Mouse (Mus musculus): ENCODE measurements around the gene Homer3. TPM values are rescaled to one million over a fixed set of nuclear protein-coding genes. Genes with fewer than 3 reads are reported as not detected.
A peak's percentile ranks its signal among the peaks of the same experiment; 100 is the strongest.

Gene Homer3
- polyA plus RNA-seq, 1 experiment from 2014 or later = 18.5 TPM

DNA sequence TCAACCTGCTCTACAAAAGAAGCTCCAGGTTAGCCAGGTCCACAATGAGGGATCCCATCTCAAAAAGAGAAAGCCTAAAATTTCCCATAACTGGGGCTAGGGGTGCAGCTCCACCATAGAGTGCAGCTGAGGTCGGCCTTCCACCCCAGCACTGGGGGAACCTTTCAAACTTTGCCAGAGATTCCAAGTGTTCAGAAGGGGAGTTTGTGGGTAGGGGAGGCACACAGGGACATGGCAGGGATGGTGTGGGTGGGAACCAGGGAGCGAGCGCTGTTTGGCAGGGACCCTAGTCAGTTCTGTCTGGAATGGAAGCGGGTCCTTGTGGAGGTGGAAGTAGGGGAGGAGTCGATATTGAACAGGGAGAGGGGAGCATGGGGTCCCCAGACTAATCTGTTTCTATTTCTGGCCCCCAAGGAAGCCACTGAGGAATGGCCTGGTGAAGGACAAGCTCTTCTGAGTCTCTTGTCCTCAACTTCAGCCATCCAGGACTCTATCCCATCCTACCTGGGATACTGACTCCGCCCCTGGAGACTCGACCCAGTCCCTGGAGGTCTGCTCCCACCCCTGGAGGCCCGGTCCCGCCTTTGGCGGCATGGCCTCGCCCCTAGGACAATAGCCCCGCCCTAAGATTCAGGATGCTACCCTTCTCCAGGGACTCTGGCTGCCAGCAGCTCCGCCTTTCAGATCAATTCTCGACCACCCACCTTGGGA, 46.7 kb downstream of the Homer3 start, which contains the start of gene Gdf1:
Gene Gdf1, plus strand, starts transcription at position 694 of the 711 bp plus-strand sequence.
- no peak for TF ChIP-seq CTCF (IDR thresholded peaks at IDR 0.05; ENCODE audit: low read depth)
- Histone ChIP-seq H3K9me3 (ENCODE audit: control insufficient read depth) (no peaks in the 10 kb centered on the region), H3K36me3 (ENCODE audit: control insufficient read depth, insufficient read depth) (peaks cover 31% of the 10 kb centered on the region), H3K27me3 (replicated peaks; ENCODE audit: control insufficient read depth, insufficient read depth, low read length) (no peaks in the 10 kb centered on the region), H3K27ac (ENCODE audit: low read depth, low read length) (no peak within 1 kb of the TSS), H3K4me3 (ENCODE audit: low read depth, low read length) (no peak within 1 kb of the TSS), H3K4me2 (replicated peaks; ENCODE audit: low read depth) (0 out of 2 replicates have a peak within 1 kb of the TSS, but pooled peaks have one; percentile 17), H3K9ac (ENCODE audit: low read depth, low read length) (no peak within 1 kb of the TSS), H3K4me1 (replicated peaks; ENCODE audit: control insufficient read depth, insufficient read depth, low read length) (no peaks in the 10 kb centered on the region)
- ATAC-seq = no peak
- 42% methylated on average over 14 of the region's 14 CpGs for whole genome bisulfite sequencing

GRCm38 (mm10) chr8:70329835-70330740, 47.5 kb downstream of the Homer3 start:
- H3K4me1 ChIP-seq (replicated peaks; ENCODE audit: control insufficient read depth, insufficient read depth, low read length) = no peaks in the 10 kb centered on the region
- H3K9ac ChIP-seq (ENCODE audit: low read depth, low read length) = no peak overlapping the region
- H3K27me3 ChIP-seq (replicated peaks; ENCODE audit: control insufficient read depth, insufficient read depth, low read length) = no peaks in the 10 kb centered on the region
- H3K27ac ChIP-seq (ENCODE audit: low read depth, low read length) = no peak overlapping the region
- peak; percentile 1; the same call in 1 of the 2 replicates for ATAC-seq
- H3K4me2 ChIP-seq (replicated peaks; ENCODE audit: low read depth) = 0 out of 2 replicates have a peak overlapping the region, but pooled peaks have one; percentile 17
- no peaks in the 10 kb centered on the region for H3K9me3 ChIP-seq (ENCODE audit: control insufficient read depth)
- TF ChIP-seq CTCF (IDR thresholded peaks at IDR 0.05; ENCODE audit: low read depth) = no peak
- no peak overlapping the region for H3K4me3 ChIP-seq (ENCODE audit: low read depth, low read length)
- peaks cover 39% of the 10 kb centered on the region for H3K36me3 ChIP-seq (ENCODE audit: control insufficient read depth, insufficient read depth)
- 25% methylated on average over 45 of the region's 45 CpGs for WGBS

GRCm38 (mm10) chr8:70330741-70331364, 48.2 kb downstream of the Homer3 start:
- no peak overlapping the region for H3K4me3 ChIP-seq (ENCODE audit: low read depth, low read length)
- 56% methylated on average over 52 of the region's 53 CpGs for WGBS
- 0 out of 2 replicates have a peak overlapping the region, but pooled peaks have one; percentile 17 for H3K4me2 ChIP-seq (replicated peaks; ENCODE audit: low read depth)
- H3K27me3 ChIP-seq (replicated peaks; ENCODE audit: control insufficient read depth, insufficient read depth, low read length) = no peaks in the 10 kb centered on the region
- no peaks in the 10 kb centered on the region for H3K4me1 ChIP-seq (replicated peaks; ENCODE audit: control insufficient read depth, insufficient read depth, low read length)
- no peaks in the 10 kb centered on the region for H3K9me3 ChIP-seq (ENCODE audit: control insufficient read depth)
- no peak overlapping the region for H3K27ac ChIP-seq (ENCODE audit: low read depth, low read length)
- peaks cover 47% of the 10 kb centered on the region for H3K36me3 ChIP-seq (ENCODE audit: control insufficient read depth, insufficient read depth)
- no peak overlapping the region for H3K9ac ChIP-seq (ENCODE audit: low read depth, low read length)
- TF ChIP-seq CTCF (IDR thresholded peaks at IDR 0.05; ENCODE audit: low read depth) = peak; percentile 67
- peak; percentile 48 for ATAC-seq

- peaks cover 53% of the 10 kb centered on the region for H3K36me3 ChIP-seq (ENCODE audit: control insufficient read depth, insufficient read depth)
- H3K9me3 ChIP-seq (ENCODE audit: control insufficient read depth) = no peaks in the 10 kb centered on the region
- H3K4me2 ChIP-seq (replicated peaks; ENCODE audit: low read depth) = no peak overlapping the region
- no peaks in the 10 kb centered on the region for H3K27me3 ChIP-seq (replicated peaks; ENCODE audit: control insufficient read depth, insufficient read depth, low read length)
- ATAC-seq = no peak
- H3K4me1 ChIP-seq (replicated peaks; ENCODE audit: control insufficient read depth, insufficient read depth, low read length) = no peaks in the 10 kb centered on the region
- 84% methylated on average over 19 of the region's 19 CpGs for WGBS
- H3K9ac ChIP-seq (ENCODE audit: low read depth, low read length) = no peak overlapping the region
- TF ChIP-seq CTCF (IDR thresholded peaks at IDR 0.05; ENCODE audit: low read depth) = no peak
- no peak overlapping the region for H3K4me3 ChIP-seq (ENCODE audit: low read depth, low read length)
- H3K27ac ChIP-seq (ENCODE audit: low read depth, low read length) = no peak overlapping the region
Observed at GRCm38 (mm10) chr8:70331526-70331925, 48.9 kb downstream of the Homer3 start.

DNA sequence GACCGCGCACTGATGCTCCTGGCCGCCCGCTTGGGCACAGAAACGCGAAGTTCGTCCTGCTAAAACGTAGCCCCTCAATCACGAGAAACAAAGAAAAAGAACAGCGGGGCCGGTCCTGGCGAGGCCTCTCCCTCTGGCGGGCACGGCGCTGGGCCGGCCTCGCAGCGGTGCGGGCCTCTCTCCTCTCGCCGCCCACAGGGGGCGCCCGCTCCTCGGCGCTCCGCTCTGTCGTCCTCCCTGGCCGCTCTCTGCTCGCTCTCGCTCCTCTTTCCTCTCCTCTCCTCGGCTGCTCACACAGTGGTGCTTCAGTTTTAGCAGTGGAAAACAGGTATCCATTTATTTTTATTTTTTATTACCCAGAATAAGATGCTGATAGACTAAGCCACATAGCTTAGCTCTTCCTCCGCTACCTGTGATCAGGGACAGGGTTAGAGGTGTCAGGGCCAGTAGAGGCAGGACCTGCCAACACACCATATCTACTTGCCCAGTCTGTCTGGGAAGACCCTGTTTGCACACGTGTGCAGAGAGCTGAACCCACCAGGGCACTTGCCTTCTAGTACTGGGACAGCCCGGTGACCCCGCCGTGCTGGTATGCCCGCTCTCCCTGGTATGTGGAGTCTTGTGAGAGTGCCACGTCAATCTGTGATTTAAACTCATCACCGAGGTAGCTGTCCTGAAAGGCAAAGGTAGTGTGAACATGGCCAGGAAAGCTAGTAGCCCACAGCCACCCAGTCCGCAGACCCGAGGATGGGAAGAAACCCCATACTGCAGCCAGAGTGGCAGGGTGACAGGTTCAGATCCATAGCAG, 49.6 kb downstream of the Homer3 start:
- H3K9ac ChIP-seq (ENCODE audit: low read depth, low read length) = no peak overlapping the region
- WGBS = 37% methylated on average over 40 of the region's 41 CpGs
- 0 out of 2 replicates have a peak overlapping the region, but pooled peaks have one; percentile 18 for H3K4me2 ChIP-seq (replicated peaks; ENCODE audit: low read depth)
- H3K4me1 ChIP-seq (replicated peaks; ENCODE audit: control insufficient read depth, insufficient read depth, low read length) = no peaks in the 10 kb centered on the region
- peaks cover 61% of the 10 kb centered on the region for H3K36me3 ChIP-seq (ENCODE audit: control insufficient read depth, insufficient read depth)
- peak; percentile 61 for ATAC-seq
- no peak overlapping the region for H3K4me3 ChIP-seq (ENCODE audit: low read depth, low read length)
- no peaks in the 10 kb centered on the region for H3K27me3 ChIP-seq (replicated peaks; ENCODE audit: control insufficient read depth, insufficient read depth, low read length)
- peak; percentile 88 for TF ChIP-seq CTCF (IDR thresholded peaks at IDR 0.05; ENCODE audit: low read depth)
- no peak overlapping the region for H3K27ac ChIP-seq (ENCODE audit: low read depth, low read length)
- no peaks in the 10 kb centered on the region for H3K9me3 ChIP-seq (ENCODE audit: control insufficient read depth)
